Mouse (Mus musculus): ENCODE measurements at regions not wholly inside any gene's neighbourhood (a gene's known extent, or its start where the extent isn't known, plus 50 kb on each side); places are given as distances from the start of the nearest gene placed in this dataset.

GRCm38 (mm10) chr1:194111931-194112330 lies 506.1 kb upstream of the Plxna2 start:
- intact Hi-C loops (cut with DNase I): no loop called here

GRCm38 (mm10) chr1:194109172-194110071 lies 508.6 kb upstream of the Plxna2 start:
- intact Hi-C loops (cut with DNase I): no loop called here
- no peak for DNase-seq (ENCODE audit: extremely low spot score in 1 of 2, low spot score in 2 of 2)

More at GRCm38 (mm10) chr1:194111931-194112330, 506.1 kb upstream of the Plxna2 start:
- DNase-seq (ENCODE audit: extremely low spot score in 1 of 2, low spot score in 2 of 2): no peak

DNA sequence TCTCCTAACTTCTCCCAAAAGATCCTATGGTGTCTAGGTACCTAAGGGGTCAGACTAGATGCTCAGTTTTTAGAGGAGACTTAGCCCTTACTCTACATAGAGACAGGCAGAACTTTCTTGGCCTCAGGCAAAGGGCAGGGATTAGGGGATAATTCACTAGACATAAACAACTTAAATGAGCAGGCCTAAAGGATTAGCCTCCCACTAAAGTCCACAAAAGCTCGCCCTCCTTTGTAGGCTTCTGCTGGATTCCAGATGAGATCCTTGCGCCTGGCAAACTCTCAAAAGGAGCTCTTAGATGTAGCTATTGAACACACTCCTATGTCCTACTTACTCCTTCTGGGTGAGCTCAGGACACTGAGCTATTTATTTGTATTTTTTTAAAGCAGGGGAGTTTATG lies 509.9 kb upstream of the Plxna2 start:
- intact Hi-C loops (cut with DNase I): no loop called here
- no peak for DNase-seq (ENCODE audit: extremely low spot score in 1 of 2, low spot score in 2 of 2)

- intact Hi-C loops (cut with DNase I): no loop called here
- DNase-seq (ENCODE audit: extremely low spot score in 1 of 2, low spot score in 2 of 2): no peak
Observed at GRCm38 (mm10) chr1:194107271-194107938, 510.6 kb upstream of the Plxna2 start.

GRCm38 (mm10) chr1:194089918-194090548 lies 528.0 kb upstream of the Plxna2 start:
- intact Hi-C loops (cut with DNase I): no loop called here
- no peak for DNase-seq (ENCODE audit: extremely low spot score in 1 of 2, low spot score in 2 of 2)

- intact Hi-C loops (cut with DNase I): no loop called here
- no peak for DNase-seq (ENCODE audit: extremely low spot score in 1 of 2, low spot score in 2 of 2)
Observed at GRCm38 (mm10) chr1:194058512-194058911, 559.5 kb upstream of the Plxna2 start.

DNA sequence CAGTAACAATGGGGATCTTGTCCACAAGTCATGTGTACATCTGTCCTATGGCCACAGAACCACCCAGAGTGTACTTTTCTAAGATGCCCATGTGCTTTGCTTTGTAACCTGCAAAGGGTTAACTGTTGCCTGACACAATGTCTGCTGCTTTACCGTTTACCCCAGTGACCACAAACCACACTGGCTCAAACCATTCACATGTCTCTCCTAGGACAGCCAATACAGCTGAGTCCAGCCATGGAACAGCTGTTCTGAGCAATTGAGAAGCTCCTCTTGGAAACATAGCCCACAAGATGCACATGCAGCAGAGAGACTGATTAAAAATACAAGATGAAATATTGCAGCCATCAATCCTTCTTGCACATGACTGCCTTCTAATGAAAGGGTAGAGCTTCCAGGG lies 561.5 kb upstream of the Plxna2 start:
- intact Hi-C loops (cut with DNase I): no loop called here
- DNase-seq (ENCODE audit: extremely low spot score in 1 of 2, low spot score in 2 of 2): no peak

- intact Hi-C loops (cut with DNase I): loop anchor here (10.0 kb wide), 1 partner anchor 465 kb away; no protein-coding TSS in a partner anchor
- peak in 1 of 2 experiments; percentile 70 for DNase-seq (ENCODE audit: extremely low spot score in 1 of 2, low spot score in 2 of 2)
Observed at GRCm38 (mm10) chr1:194049746-194050351, 568.2 kb upstream of the Plxna2 start.

- intact Hi-C loops (cut with DNase I): loop anchor here (10.0 kb wide), 1 partner anchor 457 kb away; no protein-coding TSS in a partner anchor
- DNase-seq (ENCODE audit: extremely low spot score in 1 of 2, low spot score in 2 of 2): no peak
Observed at GRCm38 (mm10) chr1:194041393-194042352, 576.3 kb upstream of the Plxna2 start.

GRCm38 (mm10) chr1:194038711-194039110 lies 579.3 kb upstream of the Plxna2 start:
- no peak for DNase-seq (ENCODE audit: extremely low spot score in 1 of 2, low spot score in 2 of 2)
- intact Hi-C loops (cut with DNase I): no loop called here

GRCm38 (mm10) chr1:194034199-194034883 lies 583.7 kb upstream of the Plxna2 start:
- intact Hi-C loops (cut with DNase I): no loop called here
- DNase-seq (ENCODE audit: extremely low spot score in 1 of 2, low spot score in 2 of 2): no peak

GRCm38 (mm10) chr1:194032603-194033002 lies 585.4 kb upstream of the Plxna2 start:
- intact Hi-C loops (cut with DNase I): no loop called here
- no peak for DNase-seq (ENCODE audit: extremely low spot score in 1 of 2, low spot score in 2 of 2)

DNA sequence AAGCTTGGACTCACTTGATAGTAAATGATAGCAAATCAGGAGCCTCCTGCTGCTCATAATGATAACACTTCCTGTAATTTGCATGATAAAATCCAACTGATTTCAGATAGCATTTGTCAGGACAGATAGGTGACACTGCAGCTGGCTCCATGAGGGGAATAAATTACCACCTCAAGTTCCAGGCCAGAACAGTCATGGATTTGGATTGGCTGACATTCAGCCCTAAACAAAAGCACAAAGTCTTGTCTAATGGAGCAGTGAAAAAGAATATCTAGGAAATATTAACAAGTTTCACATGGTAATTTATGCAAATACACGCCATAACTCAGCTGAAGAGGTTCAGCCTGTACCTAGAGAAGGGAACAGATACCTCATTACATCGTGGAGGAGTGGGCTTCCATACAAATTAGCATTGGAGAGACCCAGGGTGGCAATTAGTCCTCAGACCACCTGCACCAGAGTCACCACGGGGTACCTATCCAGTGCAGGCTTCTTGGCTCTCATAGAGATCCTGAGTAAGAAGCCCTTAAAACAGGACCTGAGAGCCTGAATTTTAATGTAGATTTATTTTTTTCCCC lies 587.3 kb upstream of the Plxna2 start:
- DNase-seq (ENCODE audit: extremely low spot score in 1 of 2, low spot score in 2 of 2): no peak
- intact Hi-C loops (cut with DNase I): no loop called here

GRCm38 (mm10) chr1:194026958-194027692 lies 590.9 kb upstream of the Plxna2 start:
- no peak for DNase-seq (ENCODE audit: extremely low spot score in 1 of 2, low spot score in 2 of 2)
- intact Hi-C loops (cut with DNase I): no loop called here

DNA sequence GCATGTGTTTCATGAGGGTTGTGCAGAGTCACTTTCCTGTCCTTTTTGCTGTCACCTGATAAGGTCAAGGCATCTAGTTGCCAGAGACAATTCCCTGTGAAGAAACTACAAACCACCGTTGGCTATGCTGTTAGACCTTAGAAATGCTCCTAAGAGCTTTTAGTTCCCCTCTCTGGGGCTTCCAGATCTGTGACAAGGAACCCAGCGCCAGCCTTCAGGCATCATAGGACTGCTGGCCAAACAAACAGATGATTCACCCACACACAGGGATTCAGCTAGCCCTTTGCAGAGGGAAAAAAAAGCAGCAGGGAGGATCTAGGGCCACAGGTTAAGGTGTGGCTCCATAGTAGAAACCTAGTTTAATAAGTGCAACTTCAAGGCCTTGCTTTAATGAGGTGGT lies 591.8 kb upstream of the Plxna2 start:
- DNase-seq (ENCODE audit: extremely low spot score in 1 of 2, low spot score in 2 of 2): no peak

GRCm38 (mm10) chr1:194019282-194019681 lies 598.7 kb upstream of the Plxna2 start:
- intact Hi-C loops (cut with DNase I): no loop called here
- DNase-seq (ENCODE audit: extremely low spot score in 1 of 2, low spot score in 2 of 2): peak; percentile 56 to 82

More for the DNA sequence above, 591.8 kb upstream of the Plxna2 start:
- intact Hi-C loops (cut with DNase I): no loop called here

GRCm38 (mm10) chr1:193992226-193992625 lies 622.1 kb upstream of the Camk1g start:
- DNase-seq (ENCODE audit: extremely low spot score in 1 of 2, low spot score in 2 of 2): no peak
- intact Hi-C loops (cut with DNase I): no loop called here

Data from left cerebral cortex, postnatal 10 days (tissue).